Mouse (Mus musculus) activated CD4-positive, CD25-positive, alpha-beta regulatory T cell, adult 9 weeks (primary cell): Measurements from ENCODE around the gene Gm13694. TPM values are rescaled to one million over a fixed set of nuclear protein-coding genes. Genes with fewer than 3 reads are reported as not detected.

Experiments used
- polyA plus RNA-seq: library from polyadenylated mRNA; unstranded; fragments of 100-300 nt; shearing (Covaris generic); gene quantifications from one replicate; pipeline ENCODE4 v1.2.1, GENCODE M21; 2017

Gene Gm13694
- not detected for polyA plus RNA-seq

DNA sequence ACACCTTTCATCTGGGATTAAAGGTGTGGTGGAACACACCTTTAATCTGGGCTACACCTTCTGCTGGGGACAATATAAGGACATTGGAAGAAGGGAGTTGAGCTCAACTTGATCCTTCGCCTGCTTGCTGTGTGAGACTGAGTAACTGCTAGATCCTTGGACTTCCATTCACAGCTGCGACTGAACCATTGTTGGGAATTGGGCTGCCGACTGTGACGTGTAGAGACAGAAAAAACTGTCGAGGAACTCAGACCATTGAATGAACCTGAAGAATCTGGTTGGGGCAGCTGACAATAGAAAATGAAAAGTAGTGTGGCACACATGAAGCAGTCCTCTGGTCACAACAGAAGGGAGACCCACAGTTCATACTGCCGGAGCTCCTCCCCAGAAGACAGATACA lies at the start of gene Gm13694:
Gene Gm13694 (plus strand): TSS at position 301 of the 400 bp plus-strand sequence.

DNA sequence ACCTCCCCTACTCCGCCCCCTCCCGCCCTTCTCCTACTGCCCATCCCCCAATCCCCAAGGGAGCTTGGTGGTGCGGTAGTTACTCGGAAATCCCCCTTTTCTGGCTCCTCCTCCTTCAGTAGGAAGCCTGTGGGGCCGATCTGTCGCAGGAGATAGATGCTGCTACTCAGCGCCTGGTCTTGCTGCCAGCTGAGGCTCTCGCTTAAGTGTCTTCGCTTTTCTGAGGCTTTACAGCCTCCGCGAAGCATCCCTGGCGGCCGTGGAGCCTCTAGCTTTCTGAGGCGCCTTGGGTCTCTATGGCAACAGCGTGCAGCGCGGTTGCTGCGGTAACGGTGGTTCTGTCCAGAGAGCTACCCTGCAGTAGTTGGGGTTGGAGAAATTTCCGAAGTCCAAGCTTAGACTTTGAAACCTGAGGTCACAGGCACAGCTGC lies 37.8 kb upstream of the Gm13694 start, which contains the start of gene Zswim2:
Gene Zswim2 (minus strand): TSS at position 298 of the 431 bp plus-strand sequence.

DNA sequence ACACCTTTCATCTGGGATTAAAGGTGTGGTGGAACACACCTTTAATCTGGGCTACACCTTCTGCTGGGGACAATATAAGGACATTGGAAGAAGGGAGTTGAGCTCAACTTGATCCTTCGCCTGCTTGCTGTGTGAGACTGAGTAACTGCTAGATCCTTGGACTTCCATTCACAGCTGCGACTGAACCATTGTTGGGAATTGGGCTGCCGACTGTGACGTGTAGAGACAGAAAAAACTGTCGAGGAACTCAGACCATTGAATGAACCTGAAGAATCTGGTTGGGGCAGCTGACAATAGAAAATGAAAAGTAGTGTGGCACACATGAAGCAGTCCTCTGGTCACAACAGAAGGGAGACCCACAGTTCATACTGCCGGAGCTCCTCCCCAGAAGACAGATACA lies 23.3 kb upstream of the Gm13694 start, which contains the start of gene Gm13698:
Gene Gm13698 (plus strand): TSS at position 301 of the 400 bp plus-strand sequence.

DNA sequence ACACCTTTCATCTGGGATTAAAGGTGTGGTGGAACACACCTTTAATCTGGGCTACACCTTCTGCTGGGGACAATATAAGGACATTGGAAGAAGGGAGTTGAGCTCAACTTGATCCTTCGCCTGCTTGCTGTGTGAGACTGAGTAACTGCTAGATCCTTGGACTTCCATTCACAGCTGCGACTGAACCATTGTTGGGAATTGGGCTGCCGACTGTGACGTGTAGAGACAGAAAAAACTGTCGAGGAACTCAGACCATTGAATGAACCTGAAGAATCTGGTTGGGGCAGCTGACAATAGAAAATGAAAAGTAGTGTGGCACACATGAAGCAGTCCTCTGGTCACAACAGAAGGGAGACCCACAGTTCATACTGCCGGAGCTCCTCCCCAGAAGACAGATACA lies 17.5 kb upstream of the Gm13694 start, which contains the start of gene Gm13693:
Gene Gm13693 (plus strand): TSS at position 301 of the 400 bp plus-strand sequence.

DNA sequence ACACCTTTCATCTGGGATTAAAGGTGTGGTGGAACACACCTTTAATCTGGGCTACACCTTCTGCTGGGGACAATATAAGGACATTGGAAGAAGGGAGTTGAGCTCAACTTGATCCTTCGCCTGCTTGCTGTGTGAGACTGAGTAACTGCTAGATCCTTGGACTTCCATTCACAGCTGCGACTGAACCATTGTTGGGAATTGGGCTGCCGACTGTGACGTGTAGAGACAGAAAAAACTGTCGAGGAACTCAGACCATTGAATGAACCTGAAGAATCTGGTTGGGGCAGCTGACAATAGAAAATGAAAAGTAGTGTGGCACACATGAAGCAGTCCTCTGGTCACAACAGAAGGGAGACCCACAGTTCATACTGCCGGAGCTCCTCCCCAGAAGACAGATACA lies 11.7 kb upstream of the Gm13694 start, which contains the start of gene Gm13695:
Gene Gm13695 (plus strand): TSS at position 301 of the 400 bp plus-strand sequence.

DNA sequence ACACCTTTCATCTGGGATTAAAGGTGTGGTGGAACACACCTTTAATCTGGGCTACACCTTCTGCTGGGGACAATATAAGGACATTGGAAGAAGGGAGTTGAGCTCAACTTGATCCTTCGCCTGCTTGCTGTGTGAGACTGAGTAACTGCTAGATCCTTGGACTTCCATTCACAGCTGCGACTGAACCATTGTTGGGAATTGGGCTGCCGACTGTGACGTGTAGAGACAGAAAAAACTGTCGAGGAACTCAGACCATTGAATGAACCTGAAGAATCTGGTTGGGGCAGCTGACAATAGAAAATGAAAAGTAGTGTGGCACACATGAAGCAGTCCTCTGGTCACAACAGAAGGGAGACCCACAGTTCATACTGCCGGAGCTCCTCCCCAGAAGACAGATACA lies 5.9 kb upstream of the Gm13694 start, which contains the start of gene Gm13696:
Gene Gm13696 (plus strand): TSS at position 301 of the 400 bp plus-strand sequence.

DNA sequence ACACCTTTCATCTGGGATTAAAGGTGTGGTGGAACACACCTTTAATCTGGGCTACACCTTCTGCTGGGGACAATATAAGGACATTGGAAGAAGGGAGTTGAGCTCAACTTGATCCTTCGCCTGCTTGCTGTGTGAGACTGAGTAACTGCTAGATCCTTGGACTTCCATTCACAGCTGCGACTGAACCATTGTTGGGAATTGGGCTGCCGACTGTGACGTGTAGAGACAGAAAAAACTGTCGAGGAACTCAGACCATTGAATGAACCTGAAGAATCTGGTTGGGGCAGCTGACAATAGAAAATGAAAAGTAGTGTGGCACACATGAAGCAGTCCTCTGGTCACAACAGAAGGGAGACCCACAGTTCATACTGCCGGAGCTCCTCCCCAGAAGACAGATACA lies 5.7 kb downstream of the Gm13694 start, which contains the start of gene Gm13697:
Gene Gm13697 (plus strand): TSS at position 301 of the 400 bp plus-strand sequence.

DNA sequence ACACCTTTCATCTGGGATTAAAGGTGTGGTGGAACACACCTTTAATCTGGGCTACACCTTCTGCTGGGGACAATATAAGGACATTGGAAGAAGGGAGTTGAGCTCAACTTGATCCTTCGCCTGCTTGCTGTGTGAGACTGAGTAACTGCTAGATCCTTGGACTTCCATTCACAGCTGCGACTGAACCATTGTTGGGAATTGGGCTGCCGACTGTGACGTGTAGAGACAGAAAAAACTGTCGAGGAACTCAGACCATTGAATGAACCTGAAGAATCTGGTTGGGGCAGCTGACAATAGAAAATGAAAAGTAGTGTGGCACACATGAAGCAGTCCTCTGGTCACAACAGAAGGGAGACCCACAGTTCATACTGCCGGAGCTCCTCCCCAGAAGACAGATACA lies 11.5 kb downstream of the Gm13694 start, which contains the start of gene Gm13691:
Gene Gm13691 (plus strand): TSS at position 301 of the 400 bp plus-strand sequence.

Other genes with a start within 250 kb of the Gm13694 start
- 0.05 TPM for gene Fam171b, start 166.3 kb upstream of the Gm13694 start, polyA plus RNA-seq
- not detected for gene Zswim2, start 37.7 kb upstream of the Gm13694 start, polyA plus RNA-seq
- gene Gm13698, start 23.2 kb upstream of the Gm13694 start, polyA plus RNA-seq: not detected
- gene Gm13693, start 17.4 kb upstream of the Gm13694 start, polyA plus RNA-seq: not detected
- gene Gm13695, start 11.6 kb upstream of the Gm13694 start, polyA plus RNA-seq: not detected
- gene Gm13696, start 5.8 kb upstream of the Gm13694 start, polyA plus RNA-seq: not detected
- not detected for gene Gm13697, start 5.8 kb downstream of the Gm13694 start, polyA plus RNA-seq
- not detected for gene Gm13691, start 11.6 kb downstream of the Gm13694 start, polyA plus RNA-seq